Mouse (Mus musculus): Measurements from ENCODE around the gene Cdip1. TPM values are rescaled to one million over a fixed set of nuclear protein-coding genes. Genes with fewer than 3 reads are reported as not detected.
"Not testable (repeated sequence)": the region's sequence is repeated elsewhere in the genome, so short reads cannot be mapped to it uniquely, and the experiment has no call there.

The Cdip1 gene
- polyA plus RNA-seq, 1 experiment from 2014 or later, result 73.1 TPM

- no peaks in the 10 kb centered on the region for H3K9me3 ChIP-seq
- no peaks in the 10 kb centered on the region for H3K4me1 ChIP-seq
- no peaks in the 10 kb centered on the region for H3K27me3 ChIP-seq (replicated peaks)
- H3K4me2 ChIP-seq, result no peak overlapping the region
- no peak overlapping the region for H3K27ac ChIP-seq
- no peak overlapping the region for H3K9ac ChIP-seq
- ATAC-seq (ENCODE audit: insufficient read depth, low FRiP score, low read depth), result no peak
- no peak overlapping the region for H3K4me3 ChIP-seq (replicated peaks)
- 84% methylated on average over 2 of the region's 2 CpGs for WGBS
- H3K36me3 ChIP-seq, result peaks cover 52% of the 10 kb centered on the region
Observed at GRCm38 (mm10) chr16:4765852-4766251, 24.2 kb downstream of the Cdip1 start.

DNA sequence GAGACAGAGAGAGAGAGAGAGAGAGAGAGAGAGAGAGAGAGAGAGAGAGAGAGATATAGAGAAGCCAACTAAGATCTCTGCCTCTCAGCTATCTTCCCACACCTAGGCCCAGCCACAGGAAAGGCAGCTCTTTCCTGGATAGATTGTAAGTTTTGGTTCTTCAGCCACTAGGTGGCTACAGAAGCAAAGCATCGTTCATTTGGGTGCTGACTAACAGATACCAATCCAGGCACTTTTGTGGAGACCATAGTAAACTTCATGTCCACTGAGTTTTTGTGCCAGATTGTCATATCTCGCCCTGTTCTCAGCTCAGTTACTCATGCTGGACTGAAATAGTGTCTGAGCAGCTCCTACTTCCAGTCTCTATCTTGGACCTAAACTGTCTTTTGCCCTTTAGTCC is 26.8 kb downstream of the Cdip1 start:
- Histone ChIP-seq H3K9ac (no peak overlapping the region), H3K4me3 (replicated peaks) (no peak overlapping the region), H3K4me1 (no peaks in the 10 kb centered on the region), H3K9me3 (no peaks in the 10 kb centered on the region), H3K4me2 (no peak overlapping the region), H3K36me3 (peaks cover 33% of the 10 kb centered on the region), H3K27me3 (replicated peaks) (no peaks in the 10 kb centered on the region), H3K27ac (no peak overlapping the region)
- 35% methylated on average over 2 of the region's 2 CpGs for WGBS
- peak; percentile 69; the same call in 1 of the 2 replicates for ATAC-seq (ENCODE audit: insufficient read depth, low FRiP score, low read depth)

DNA sequence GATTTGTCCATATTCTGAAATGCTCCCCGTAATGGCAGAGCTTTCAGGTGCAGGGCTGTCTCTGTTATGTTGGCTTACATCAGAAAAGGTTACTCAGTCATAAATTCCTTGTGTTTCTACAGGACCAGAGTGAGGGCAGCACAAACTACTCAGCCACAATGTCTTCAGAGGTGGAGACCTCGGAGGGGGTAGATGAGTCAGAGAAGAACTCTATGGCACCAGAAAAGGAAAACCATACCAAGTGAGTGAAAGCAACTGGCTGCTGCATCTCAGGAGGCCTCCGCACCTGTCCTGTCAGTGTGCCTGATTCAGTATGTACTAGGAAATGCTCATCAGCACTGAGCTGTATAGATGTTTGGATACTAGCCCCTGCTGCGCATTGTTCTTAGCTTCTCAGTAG is 27.7 kb downstream of the Cdip1 start:
- no peak overlapping the region for H3K9ac ChIP-seq
- no peaks in the 10 kb centered on the region for H3K4me1 ChIP-seq
- H3K27me3 ChIP-seq (replicated peaks), result no peaks in the 10 kb centered on the region
- H3K4me2 ChIP-seq, result no peak overlapping the region
- H3K27ac ChIP-seq, result no peak overlapping the region
- 90% methylated on average over 4 of the region's 4 CpGs for WGBS
- peaks cover 26% of the 10 kb centered on the region for H3K36me3 ChIP-seq
- no peaks in the 10 kb centered on the region for H3K9me3 ChIP-seq
- ATAC-seq (ENCODE audit: insufficient read depth, low FRiP score, low read depth), result no peak
- no peak overlapping the region for H3K4me3 ChIP-seq (replicated peaks)

- H3K4me3 ChIP-seq (replicated peaks), result peak overlapping the region; percentile 41
- not testable (repeated sequence) for H3K4me1 ChIP-seq; H3K9ac ChIP-seq; H3K36me3 ChIP-seq; H3K9me3 ChIP-seq; H3K27me3 ChIP-seq (replicated peaks)
- H3K4me2 ChIP-seq, result peak overlapping the region; percentile 42
- WGBS, result 2% methylated on average over 41 of the region's 42 CpGs
- peak overlapping the region; percentile 54 for H3K27ac ChIP-seq
- ATAC-seq (ENCODE audit: insufficient read depth, low FRiP score, low read depth), result peak; percentile 74; the same call in 1 of the 2 replicates
Observed at GRCm38 (mm10) chr16:4756660-4757335, 33.3 kb downstream of the Cdip1 start.

GRCm38 (mm10) chr16:4754045-4754444 is 36.0 kb downstream of the Cdip1 start:
- no peaks in the 10 kb centered on the region for H3K36me3 ChIP-seq
- no peak for ATAC-seq (ENCODE audit: insufficient read depth, low FRiP score, low read depth)
- 78% methylated on average over 3 of the region's 3 CpGs for WGBS
- no peak overlapping the region for H3K27ac ChIP-seq
- no peak overlapping the region for H3K4me2 ChIP-seq
- no peak overlapping the region for H3K9ac ChIP-seq
- H3K4me1 ChIP-seq, result 0 out of 2 replicates have a peak, but pooled peaks cover 3% of the 10 kb centered on the region
- H3K27me3 ChIP-seq (replicated peaks), result no peaks in the 10 kb centered on the region
- no peak overlapping the region for H3K4me3 ChIP-seq (replicated peaks)
- no peaks in the 10 kb centered on the region for H3K9me3 ChIP-seq

DNA sequence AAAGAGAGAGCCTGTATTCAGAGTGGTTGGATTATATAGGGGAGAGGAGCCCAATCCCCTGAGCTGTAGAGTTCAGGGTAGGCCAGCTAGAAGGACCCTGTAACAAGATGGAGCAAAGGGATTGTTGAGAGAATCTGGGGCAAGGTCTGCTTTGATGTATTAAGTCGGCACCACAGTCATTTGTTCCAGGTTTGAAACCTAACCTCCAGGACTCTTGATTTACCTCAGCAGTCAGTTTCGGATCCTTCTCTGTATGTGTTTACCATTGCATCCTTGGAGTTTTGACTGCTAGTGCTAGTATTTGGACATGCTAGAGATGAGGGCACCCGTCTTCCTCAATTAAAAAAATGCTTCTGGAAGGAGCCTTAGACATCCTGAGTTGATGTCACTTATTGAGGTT is 37.9 kb downstream of the Cdip1 start:
- Histone ChIP-seq H3K27me3 (replicated peaks) (no peaks in the 10 kb centered on the region), H3K9ac (no peak overlapping the region), H3K4me2 (no peak overlapping the region), H3K27ac (no peak overlapping the region), H3K9me3 (no peaks in the 10 kb centered on the region), H3K4me3 (replicated peaks) (no peak overlapping the region), H3K4me1 (0 out of 2 replicates have a peak, but pooled peaks cover 3% of the 10 kb centered on the region), H3K36me3 (no peaks in the 10 kb centered on the region)
- WGBS, result 84% methylated on average over 3 of the region's 3 CpGs
- no peak for ATAC-seq (ENCODE audit: insufficient read depth, low FRiP score, low read depth)

DNA sequence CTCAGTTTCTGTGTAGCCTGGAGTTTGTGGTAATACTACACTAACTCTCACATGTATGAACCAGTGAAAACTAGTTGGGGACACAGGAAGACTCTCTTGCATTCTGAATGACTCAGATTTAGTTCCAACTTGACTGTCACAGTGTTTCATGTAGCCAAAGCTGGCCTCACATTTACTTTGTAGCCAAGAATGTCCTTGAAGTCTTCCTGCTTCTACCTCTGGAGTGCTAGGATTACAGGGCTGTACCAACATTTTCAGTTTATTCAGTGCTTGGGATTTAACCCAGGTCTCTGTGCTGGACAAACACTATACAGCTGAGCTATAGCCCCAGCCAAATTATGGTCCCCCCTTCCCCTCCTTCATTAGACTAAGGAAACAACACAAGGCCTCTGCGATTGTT is 47.9 kb downstream of the Cdip1 start:
- Histone ChIP-seq H3K36me3 (no peaks in the 10 kb centered on the region), H3K4me2 (no peak overlapping the region), H3K9me3 (no peaks in the 10 kb centered on the region), H3K4me1 (no peaks in the 10 kb centered on the region), H3K27ac (no peak overlapping the region), H3K4me3 (replicated peaks) (no peak overlapping the region), H3K27me3 (replicated peaks) (no peaks in the 10 kb centered on the region), H3K9ac (no peak overlapping the region)
- 100% methylated on average over 1 of the region's 1 CpGs for WGBS
- no peak for ATAC-seq (ENCODE audit: insufficient read depth, low FRiP score, low read depth)

- no peak overlapping the region for H3K27ac ChIP-seq
- H3K4me2 ChIP-seq, result no peak overlapping the region
- H3K27me3 ChIP-seq (replicated peaks), result no peaks in the 10 kb centered on the region
- ATAC-seq (ENCODE audit: insufficient read depth, low FRiP score, low read depth), result no peak
- H3K9ac ChIP-seq, result no peak overlapping the region
- no peaks in the 10 kb centered on the region for H3K9me3 ChIP-seq
- no peak overlapping the region for H3K4me3 ChIP-seq (replicated peaks)
- WGBS, result 86% methylated on average over 2 of the region's 2 CpGs
- no peaks in the 10 kb centered on the region for H3K4me1 ChIP-seq
- no peaks in the 10 kb centered on the region for H3K36me3 ChIP-seq
Observed at GRCm38 (mm10) chr16:4739994-4740393, 50.1 kb downstream of the Cdip1 start.

- no peak for ATAC-seq (ENCODE audit: insufficient read depth, low FRiP score, low read depth)
- 82% methylated on average over 2 of the region's 2 CpGs for WGBS
Observed at GRCm38 (mm10) chr16:4736262-4736661, 53.8 kb downstream of the Cdip1 start.

GRCm38 (mm10) chr16:4730776-4731358 is 59.2 kb downstream of the Cdip1 start:
- H3K4me3 ChIP-seq (replicated peaks), result no peak overlapping the region
- H3K4me1 ChIP-seq, result 0 out of 2 replicates have a peak, but pooled peaks cover 3% of the 10 kb centered on the region
- H3K27ac ChIP-seq, result no peak overlapping the region
- H3K27me3 ChIP-seq (replicated peaks), result no peaks in the 10 kb centered on the region
- H3K9ac ChIP-seq, result no peak overlapping the region
- H3K36me3 ChIP-seq, result no peaks in the 10 kb centered on the region
- WGBS, result 67% methylated on average over 3 of the region's 3 CpGs
- H3K9me3 ChIP-seq, result no peaks in the 10 kb centered on the region
- H3K4me2 ChIP-seq, result no peak overlapping the region
- no peak for ATAC-seq (ENCODE audit: insufficient read depth, low FRiP score, low read depth)

More at GRCm38 (mm10) chr16:4736262-4736661, 53.8 kb downstream of the Cdip1 start:
- no peak overlapping the region for H3K4me3 ChIP-seq (replicated peaks)
- no peak overlapping the region for H3K9ac ChIP-seq
- no peak overlapping the region for H3K4me2 ChIP-seq
- no peaks in the 10 kb centered on the region for H3K9me3 ChIP-seq
- no peaks in the 10 kb centered on the region for H3K36me3 ChIP-seq
- no peaks in the 10 kb centered on the region for H3K4me1 ChIP-seq
- no peak overlapping the region for H3K27ac ChIP-seq
- H3K27me3 ChIP-seq (replicated peaks), result no peaks in the 10 kb centered on the region

DNA sequence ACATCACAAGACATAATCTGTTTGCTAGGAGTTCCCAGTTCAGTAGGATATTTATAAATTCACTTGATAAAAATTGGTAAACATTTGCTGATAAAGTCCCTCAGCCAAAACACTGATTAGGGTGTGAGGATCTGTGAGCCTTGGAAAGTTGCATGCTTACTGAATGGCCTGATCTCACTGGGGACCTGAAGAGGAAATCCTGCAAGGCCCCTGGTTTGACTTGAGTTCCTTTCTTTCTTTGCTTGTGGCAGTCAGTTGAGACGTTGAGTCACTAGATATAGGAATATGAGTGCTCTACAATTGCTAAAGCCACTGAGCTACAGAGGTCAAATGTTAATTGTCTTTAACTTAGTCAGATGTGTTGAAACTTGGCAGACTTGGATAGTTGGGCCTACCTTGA is 62.1 kb downstream of the Cdip1 start:
- Histone ChIP-seq H3K9me3 (no peaks in the 10 kb centered on the region), H3K4me3 (replicated peaks) (no peak overlapping the region), H3K9ac (no peak overlapping the region), H3K4me2 (no peak overlapping the region), H3K27me3 (replicated peaks) (no peaks in the 10 kb centered on the region), H3K4me1 (0 out of 2 replicates have a peak, but pooled peaks cover 3% of the 10 kb centered on the region), H3K27ac (no peak overlapping the region), H3K36me3 (no peaks in the 10 kb centered on the region)
- WGBS, result 58% methylated on average over 1 of the region's 1 CpGs
- no peak for ATAC-seq (ENCODE audit: insufficient read depth, low FRiP score, low read depth)

- ATAC-seq (ENCODE audit: insufficient read depth, low FRiP score, low read depth), result no peak
- Histone ChIP-seq H3K27me3 (replicated peaks) (no peaks in the 10 kb centered on the region), H3K36me3 (no peaks in the 10 kb centered on the region), H3K4me2 (peak overlapping the region; percentile 76; the same call in 1 of the 2 replicates), H3K4me3 (replicated peaks) (0 out of 2 replicates have a peak overlapping the region, but pooled peaks have one; percentile 10), H3K9me3 (no peaks in the 10 kb centered on the region), H3K9ac (no peak overlapping the region), H3K4me1 (0 out of 2 replicates have a peak, but pooled peaks cover 3% of the 10 kb centered on the region), H3K27ac (no peak overlapping the region)
- WGBS, result 80% methylated on average over 1 of the region's 1 CpGs
Observed at GRCm38 (mm10) chr16:4727526-4727925, 62.6 kb downstream of the Cdip1 start.

Data from stomach, embryonic 15.5 days (tissue).